Mouse (Mus musculus) G1E-ER4 (cell line): ENCODE data around the gene Nfu1. TPM values are rescaled to one million over a fixed set of nuclear protein-coding genes. Genes with fewer than 3 reads are reported as not detected.

Source experiments
- GATA1 ChIP-seq: IDR thresholded peaks from one replicate; pipeline ENCODE4 v1.8.0; 2012; ENCODE audit warnings: low read length, inconsistent platforms
- polyA plus RNA-seq: library from polyadenylated mRNA; stranded (reverse); fragments of >175 nt; gene quantifications from 2 replicates; pipeline ENCODE4 v1.2.3, GENCODE M21; 2012

Gene Nfu1
- polyA plus RNA-seq, 1 experiment = 98.9 TPM

GRCm38 (mm10) chr6:87002521-87003055, 6.4 kb upstream of the Nfu1 start:
- no peak for TF ChIP-seq GATA1

GRCm38 (mm10) chr6:87004099-87004498, 4.9 kb upstream of the Nfu1 start:
- no peak for TF ChIP-seq GATA1

DNA sequence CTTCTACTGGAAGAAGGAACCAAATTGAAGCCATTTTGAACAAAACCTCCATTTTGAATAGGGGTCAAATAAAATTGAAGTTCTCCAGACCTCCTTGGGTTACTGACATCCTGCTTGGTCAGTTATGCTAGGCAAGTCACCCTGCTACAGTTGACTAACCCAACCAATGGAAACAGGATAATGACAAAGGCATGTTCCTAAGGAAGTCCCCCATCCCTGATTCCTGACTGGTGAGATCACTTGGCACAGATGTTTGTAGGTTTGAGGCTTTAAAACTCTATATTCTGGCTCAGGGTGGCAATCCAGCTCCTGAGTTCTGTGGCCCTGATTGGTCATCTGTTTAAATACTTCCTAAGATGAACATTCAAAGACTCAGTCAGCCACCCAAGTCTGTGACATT, 3.5 kb upstream of the Nfu1 start:
- TF ChIP-seq GATA1 = no peak

- TF ChIP-seq GATA1 = no peak
Measured at GRCm38 (mm10) chr6:87009692-87010328, 774 bp downstream of the Nfu1 start.

GRCm38 (mm10) chr6:87016916-87017315, 7.9 kb downstream of the Nfu1 start:
- no peak for TF ChIP-seq GATA1

GRCm38 (mm10) chr6:87018874-87019273, 9.8 kb downstream of the Nfu1 start:
- TF ChIP-seq GATA1 = no peak

- TF ChIP-seq GATA1 = no peak
Measured at GRCm38 (mm10) chr6:87021791-87022190, 12.8 kb downstream of the Nfu1 start.

- TF ChIP-seq GATA1 = no peak
Measured at GRCm38 (mm10) chr6:87026980-87027379, 17.9 kb downstream of the Nfu1 start.

DNA sequence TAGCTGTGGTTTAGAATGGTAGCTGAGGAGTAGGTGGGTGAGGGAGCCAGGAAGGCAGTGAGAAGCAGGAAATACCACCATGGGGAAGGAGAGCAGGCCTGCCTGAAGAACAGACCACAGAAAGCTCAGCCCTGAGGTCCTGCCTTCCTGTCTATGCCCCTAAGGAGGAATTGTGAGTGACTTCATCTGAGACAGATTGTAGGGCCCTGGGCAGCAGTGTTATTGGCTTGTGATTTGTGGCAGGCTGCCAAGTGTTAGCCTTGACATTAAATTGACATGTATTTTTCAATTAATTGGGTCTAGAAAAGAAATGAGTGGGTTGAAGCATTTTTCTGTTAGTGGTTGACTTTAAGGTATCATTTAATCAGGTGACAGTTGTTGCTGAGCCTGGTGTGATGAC, 19.8 kb downstream of the Nfu1 start:
- TF ChIP-seq GATA1 = no peak

- no peak for TF ChIP-seq GATA1
Measured at GRCm38 (mm10) chr6:87032401-87032800, 23.4 kb downstream of the Nfu1 start.

GRCm38 (mm10) chr6:87034395-87034794, 25.4 kb downstream of the Nfu1 start:
- no peak for TF ChIP-seq GATA1

DNA sequence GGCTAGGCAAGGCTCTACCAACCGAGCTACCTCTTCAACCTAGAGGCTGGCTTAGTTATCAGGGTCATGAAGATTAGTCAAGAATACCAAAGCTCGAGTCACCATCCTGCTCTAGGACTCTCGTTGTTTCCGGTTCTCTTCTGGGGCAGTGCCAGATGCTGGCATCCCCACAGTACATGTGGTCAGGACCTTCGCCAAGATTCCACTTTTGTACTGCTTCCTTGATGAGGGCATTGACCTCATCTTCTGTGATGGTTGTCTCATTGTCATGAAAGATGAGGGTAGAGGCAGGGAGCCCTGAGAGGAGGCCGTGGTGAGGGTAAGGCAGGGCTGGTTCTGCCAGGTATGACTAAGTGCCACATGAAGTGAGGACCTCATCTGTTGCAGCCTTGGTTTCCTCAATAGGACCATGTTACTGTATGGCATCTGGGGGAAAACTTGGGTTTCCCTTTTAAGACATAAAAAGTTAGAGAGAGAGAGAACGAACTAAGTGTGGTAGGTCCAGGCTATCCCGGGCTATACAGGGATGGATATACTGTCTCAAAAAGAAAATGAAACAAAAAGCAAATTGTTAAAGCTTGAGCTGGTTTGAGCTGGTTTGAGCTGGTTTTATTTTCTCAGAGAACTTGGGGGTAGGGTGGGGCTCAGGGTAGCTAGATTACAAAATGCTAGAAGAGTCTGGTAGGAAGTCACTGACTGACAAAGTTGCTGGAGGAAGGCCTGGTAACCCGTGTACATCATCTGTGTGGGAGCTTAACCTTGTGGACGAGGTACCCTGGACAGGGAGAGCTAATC, 29.0 kb downstream of the Nfu1 start:
- TF ChIP-seq GATA1 = no peak

DNA sequence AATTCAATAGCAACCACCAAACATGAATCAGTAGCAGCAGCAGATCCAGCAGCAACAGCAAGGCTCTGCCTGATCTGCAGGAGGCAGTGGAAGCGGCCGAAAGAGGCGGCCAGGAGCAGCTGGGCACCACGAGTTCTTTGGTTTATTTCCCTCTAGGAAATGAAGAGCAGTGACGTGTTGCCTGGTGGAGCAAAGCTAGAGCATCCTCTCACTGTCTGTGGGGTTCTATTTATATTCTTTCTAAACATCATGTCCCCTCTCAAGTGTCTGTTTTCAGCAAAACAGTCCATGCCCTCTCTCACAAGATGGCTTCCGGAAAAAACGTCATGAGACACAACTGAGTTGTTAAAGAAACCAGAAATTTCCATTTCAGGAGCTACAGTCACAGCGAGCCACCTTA, 30.1 kb downstream of the Nfu1 start:
- TF ChIP-seq GATA1 = no peak

- no peak for TF ChIP-seq GATA1
Measured at GRCm38 (mm10) chr6:87040971-87041370, 31.9 kb downstream of the Nfu1 start.

GRCm38 (mm10) chr6:87041431-87041830, 32.4 kb downstream of the Nfu1 start:
- TF ChIP-seq GATA1 = no peak

- no peak for TF ChIP-seq GATA1
Measured at GRCm38 (mm10) chr6:87042004-87042336, 32.9 kb downstream of the Nfu1 start.

- TF ChIP-seq GATA1 = no peak
Measured at GRCm38 (mm10) chr6:87042337-87043130, 33.5 kb downstream of the Nfu1 start, which contains the start of gene Gfpt1. Gfpt1 (plus strand) TSS chr6:87042846.
